In the genomic region with DNA sequence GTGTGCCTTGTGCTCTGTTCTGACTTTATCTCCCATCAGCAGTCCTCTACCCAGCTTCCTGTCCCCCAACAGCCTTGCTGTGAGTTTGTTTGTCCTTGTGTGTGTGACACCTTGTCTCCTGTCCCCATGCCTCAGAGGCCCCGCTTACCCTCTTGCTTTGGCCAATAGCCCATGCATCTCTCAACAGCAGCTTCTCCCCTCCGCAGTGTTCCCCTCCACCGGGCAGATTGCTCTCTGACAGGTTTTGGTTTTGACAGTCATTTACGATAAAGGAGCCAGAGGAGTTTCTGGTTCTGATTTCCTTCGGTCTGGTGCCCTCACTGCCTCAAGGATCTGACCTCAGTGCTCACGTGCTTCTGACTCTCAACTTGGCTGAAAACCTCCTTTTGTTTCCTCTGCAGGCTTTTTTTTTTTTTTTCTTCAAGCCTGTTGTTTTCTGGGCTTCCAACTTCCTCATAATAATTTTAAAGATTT, we compare ENCODE assay signal across 8 mouse cellular contexts. TPM values are rescaled to one million over a fixed set of nuclear protein-coding genes. Genes with fewer than 3 reads are reported as not detected.
DNase-seq lines count a peak whose midpoint lies in the region; ATAC-seq and TF ChIP-seq lines count a peak whose summit lies in the region.

No protein-coding gene starts in this region.

- no peak overlapping the region for H3K4me3 ChIP-seq in layer of hippocampus, adult 2 months
- H3K4me3 ChIP-seq in hindbrain, postnatal 0 days (ENCODE audit: low read length) = no peak overlapping the region

- H3K9ac ChIP-seq in hindbrain, postnatal 0 days (replicated peaks; ENCODE audit: low read length) = no peak overlapping the region

- H3K27ac ChIP-seq in layer of hippocampus, adult 2 months = peak overlapping the region; percentile 71
- no peak overlapping the region for H3K27ac ChIP-seq in hindbrain, postnatal 0 days

- H3K36me3 ChIP-seq in hindbrain, postnatal 0 days (ENCODE audit: insufficient read depth, low read length) = no peaks in the 10 kb centered on the region

- peaks cover 5% of the 10 kb centered on the region; the same call in 1 of the 2 replicates for H3K4me1 ChIP-seq in hindbrain, postnatal 0 days (ENCODE audit: insufficient read depth, low read length)

- no peak for ATAC-seq in hindbrain, postnatal 0 days
- no peak for ATAC-seq in cerebellum, adult (ENCODE audit: insufficient number of reproducible peaks, low FRiP score, low TSS enrichment)

- intact Hi-C loops in left cerebral cortex, postnatal 25 days (cut with DNase I) = no loop called here

- DNase-seq in layer of hippocampus, adult 2 months (ENCODE audit: low spot score in 2 of 2) = no peak
- DNase-seq in layer of hippocampus, postnatal 36 days = no peak
- DNase-seq in embryo, embryonic 11 days = peak; percentile 23
- DNase-seq in kidney, adult 8-10 months = peak; percentile 63 to 69
- peak; percentile 49 for DNase-seq in lung, postnatal 10 days
- no peak for DNase-seq in left cerebral cortex, postnatal 25 days (ENCODE audit: low spot score in 2 of 2)
- DNase-seq in hindbrain, postnatal 0 days (ENCODE audit: low spot score) = no peak

- no peaks in the 10 kb centered on the region for H3K27me3 ChIP-seq in hindbrain, postnatal 0 days (ENCODE audit: insufficient read depth, low read length)

- H3K4me2 ChIP-seq in hindbrain, postnatal 0 days (ENCODE audit: low read depth, low read length) = no peak overlapping the region

- WGBS in hindbrain, postnatal 0 days = 44% methylated on average over 6 of the region's 6 CpGs

- no peaks in the 10 kb centered on the region for H3K9me3 ChIP-seq in hindbrain, postnatal 0 days (ENCODE audit: low read length)

- no peak for TF ChIP-seq CTCF in layer of hippocampus, adult 2 months (conservative IDR thresholded peaks at IDR 0.05)
- no peak for TF ChIP-seq CTCF in hindbrain, postnatal 0 days (IDR thresholded peaks at IDR 0.05; ENCODE audit: low read depth)

RNA-seq across cellular contexts. Expression of gene Nceh1, which starts 11.1 kb away (rescaled TPM):
- total RNA-seq in layer of hippocampus, adult 2 months (2021) = 100 to 1,000 TPM; 108 to 115 TPM
- total RNA-seq in layer of hippocampus, postnatal 36 days (2021) = 100 to 1,000 TPM; 105 to 113 TPM
- 100 to 1,000 TPM; 117 to 127 TPM for total RNA-seq in left cerebral cortex, postnatal 25 days (2021)
- total RNA-seq in hindbrain, postnatal 0 days (2014; rRNA removed) = 31.5 and 34.8 TPM in 2 replicates
- 35.7 and 36.1 TPM in 2 replicates for polyA plus RNA-seq in hindbrain, postnatal 0 days (2015; fragmentation: Nextera tagmentation; extraction: Ambion mirVana)

RNA-seq across cellular contexts. Expression of gene Ect2, which starts 40.2 kb away (rescaled TPM):
- total RNA-seq in layer of hippocampus, adult 2 months (2021) = 1 to 10 TPM; 1.7 to 1.9 TPM
- total RNA-seq in layer of hippocampus, postnatal 36 days (2021) = 1 to 10 TPM in 1 of 2 experiments, under 1 TPM in 1; 0.85 to 1.5 TPM
- total RNA-seq in left cerebral cortex, postnatal 25 days (2021) = 1 to 10 TPM; 1.1 to 1.3 TPM
- total RNA-seq in hindbrain, postnatal 0 days (2014; rRNA removed) = 10.0 and 10.6 TPM in 2 replicates
- 6.3 and 7.8 TPM in 2 replicates for polyA plus RNA-seq in hindbrain, postnatal 0 days (2015; fragmentation: Nextera tagmentation; extraction: Ambion mirVana)

Comparison
In these comparisons a context has a peak if more than half of its experiments do, and no peak if none do; other contexts are left out.
1. DNase-seq: peak in embryo, embryonic 11 days (single experiment), kidney, adult 8-10 months (2 of 2) and lung, postnatal 10 days (single experiment); none in layer of hippocampus, adult 2 months (0 of 2), layer of hippocampus, postnatal 36 days (0 of 2), left cerebral cortex, postnatal 25 days (0 of 2) and hindbrain, postnatal 0 days (single experiment).